Mouse (Mus musculus) lung, postnatal 0 days (tissue): ENCODE data around the gene Hebp2. TPM values are rescaled to one million over a fixed set of nuclear protein-coding genes. Genes with fewer than 3 reads are reported as not detected.
A peak's percentile ranks its signal among the peaks of the same experiment; 100 is the strongest.

Experiments
- ATAC-seq: fragments of 200-750 bp; cut with Nextera tagmentation; 2 replicates; pipeline ENCODE4 v1.8.0; 2017; ENCODE audit warnings: moderate library complexity
- DNase-seq: peaks from one replicate; pipeline ENCODE4 v3.0.0-alpha.2; 2016; ENCODE audit warnings: low spot score
- H3K27ac ChIP-seq: fragments of 300-500 bp; sonication (generic); 2 replicates; pipeline ENCODE4 v1.5.1; 2014; ENCODE audit warnings: antibody characterized with exemption, mild to moderate bottlenecking, low read length, mixed read lengths
- H3K27me3 ChIP-seq: fragments of 300-500 bp; sonication (generic); replicated peaks from 2 replicates; pipeline ENCODE4 v1.6.1; 2014; ENCODE audit warnings: low read length, mixed read lengths; ENCODE audit not compliant: insufficient read depth
- H3K36me3 ChIP-seq: fragments of 300-500 bp; sonication (generic); 2 replicates; pipeline ENCODE4 v1.6.1; 2014; ENCODE audit warnings: low read length, mixed read lengths; ENCODE audit not compliant: insufficient read depth
- H3K4me1 ChIP-seq: fragments of 300-500 bp; sonication (generic); 2 replicates; pipeline ENCODE4 v1.6.1; 2014; ENCODE audit warnings: antibody characterized with exemption, low read depth, low read length, mixed read lengths; ENCODE audit not compliant: insufficient read depth
- H3K4me2 ChIP-seq: fragments of 300-500 bp; sonication (generic); replicated peaks from 2 replicates; pipeline ENCODE4 v1.6.1; 2014; ENCODE audit warnings: low read depth, mild to moderate bottlenecking, low read length, moderate library complexity, mixed read lengths
- H3K4me3 ChIP-seq: fragments of 300-500 bp; sonication (generic); 2 replicates; pipeline ENCODE4 v1.5.1; 2014; ENCODE audit warnings: low read depth, low read length
- H3K9ac ChIP-seq: fragments of 300-500 bp; sonication (generic); replicated peaks from 2 replicates; pipeline ENCODE4 v1.6.1; 2014; ENCODE audit warnings: low read depth, mild to moderate bottlenecking
- H3K9me3 ChIP-seq: fragments of 300-500 bp; sonication (generic); 2 replicates; pipeline ENCODE4 v1.6.1; 2016; ENCODE audit warnings: low read length, mixed read lengths
- CTCF ChIP-seq: IDR thresholded peaks from 2 replicates; pipeline ENCODE4 v1.5.1; 2016; ENCODE audit warnings: antibody characterized with exemption, mild to moderate bottlenecking
- EP300 ChIP-seq: IDR thresholded peaks from 2 replicates; pipeline ENCODE4 v1.6.1; 2016; ENCODE audit warnings: antibody characterized with exemption, mild to moderate bottlenecking, control low read depth
- WGBS: fragments of 180-500 bp; shearing (Covaris S2); extraction: QIAGEN DNeasy Blood & Tissue Kit; methylation state at CpG from one replicate; pipeline ENCODE4 v1.1.7; 2014; 5-methylcytosine and 5-hydroxymethylcytosine counted together
- polyA plus RNA-seq: library from polyadenylated mRNA; unstranded; fragments of >200 nt; fragmentation: Nextera tagmentation; extraction: Ambion mirVana; gene quantifications from 2 replicates; pipeline ENCODE4 v1.2.1, GENCODE M21; 2015

Hebp2 gene
- polyA plus RNA-seq, 1 experiment from 2014 or later: 2.7 TPM

DNA sequence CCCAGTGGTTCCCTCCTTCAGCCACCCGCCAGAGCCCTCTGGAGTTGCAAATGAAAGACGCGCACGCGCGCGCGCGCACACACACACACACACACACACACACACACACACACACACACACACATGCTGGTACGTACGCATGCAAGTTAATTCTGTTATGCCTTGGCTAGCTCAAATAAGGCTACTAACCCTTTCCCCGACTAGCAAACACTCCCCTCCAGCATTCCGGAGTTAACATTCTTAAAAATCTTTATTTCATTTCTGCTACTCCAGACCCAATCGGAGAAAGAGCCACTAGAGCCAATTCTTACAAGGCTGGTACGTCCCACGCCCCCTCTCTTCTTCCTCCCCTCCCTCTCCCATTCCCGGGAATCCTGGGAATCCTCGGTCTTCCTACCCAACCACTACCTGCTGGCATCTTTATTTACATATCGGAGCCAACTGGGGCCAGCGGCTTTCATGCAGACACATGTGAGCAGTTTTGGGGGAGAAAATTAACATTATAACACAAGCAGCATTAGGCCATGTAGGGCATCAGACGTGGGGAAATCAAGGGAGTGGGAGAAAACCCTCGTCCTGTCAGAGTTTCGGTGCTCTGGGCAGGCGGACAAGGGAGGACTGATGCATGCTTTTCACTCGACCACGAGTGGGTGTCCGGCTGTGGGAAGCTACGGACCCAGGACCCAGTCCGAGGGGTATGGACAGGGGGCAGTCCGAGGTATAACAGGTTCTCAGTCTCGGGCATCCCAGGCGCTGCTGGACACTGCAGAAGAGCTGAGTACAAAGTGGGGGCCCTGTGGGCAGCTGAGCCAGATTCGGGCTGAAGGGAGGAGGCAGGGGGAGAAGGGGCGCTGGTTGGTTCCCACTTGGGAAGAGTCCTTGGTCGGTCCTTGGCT, 3.7 kb upstream of the Hebp2 start:
- WGBS: 3% methylated on average over 29 of the region's 35 CpGs
- TF ChIP-seq CTCF (no peak), EP300 (no peak)
- ATAC-seq (0 out of 2 replicates have a peak, but pooled peaks have one; percentile 12), DNase-seq (peak; percentile 46)
- H3K4me1 ChIP-seq: no peaks in the 10 kb centered on the region
- H3K36me3 ChIP-seq: no peaks in the 10 kb centered on the region
- H3K27ac ChIP-seq: no peak overlapping the region
- H3K9me3 ChIP-seq: no peaks in the 10 kb centered on the region
- H3K27me3 ChIP-seq: no peaks in the 10 kb centered on the region
- H3K4me2 ChIP-seq: peak overlapping the region; percentile 67
- no peak overlapping the region for H3K9ac ChIP-seq
- H3K4me3 ChIP-seq: peak overlapping the region; percentile 28

DNA sequence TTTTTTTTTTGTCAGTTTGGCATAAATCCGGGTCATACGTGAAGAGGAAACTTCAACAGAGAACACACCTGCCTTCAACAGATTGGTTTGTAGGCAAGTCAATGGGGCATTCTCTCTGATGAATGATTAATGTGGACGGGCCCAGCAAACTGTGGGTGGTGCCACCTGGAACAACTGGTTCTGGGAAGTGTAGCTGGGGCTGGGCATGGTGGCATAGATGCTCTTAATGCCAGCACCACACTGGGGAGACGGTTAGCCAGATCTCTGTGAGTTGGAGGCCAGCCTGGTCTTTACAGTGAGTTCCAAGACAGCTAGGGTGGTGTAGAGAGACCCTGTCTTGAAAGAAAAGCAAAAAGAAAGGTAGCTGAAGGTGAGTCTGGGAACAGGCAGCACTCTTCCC, 1.5 kb upstream of the Hebp2 start:
- no peak overlapping the region for H3K4me3 ChIP-seq
- H3K9ac ChIP-seq: no peak overlapping the region
- no peaks in the 10 kb centered on the region for H3K9me3 ChIP-seq
- TF ChIP-seq EP300: no peak
- no peak for TF ChIP-seq CTCF
- no peaks in the 10 kb centered on the region for H3K4me1 ChIP-seq
- no peak overlapping the region for H3K4me2 ChIP-seq
- no peak overlapping the region for H3K27ac ChIP-seq
- ATAC-seq: no peak
- WGBS: 65% methylated on average over 4 of the region's 4 CpGs
- no peaks in the 10 kb centered on the region for H3K27me3 ChIP-seq
- no peaks in the 10 kb centered on the region for H3K36me3 ChIP-seq
- DNase-seq: no peak

DNA sequence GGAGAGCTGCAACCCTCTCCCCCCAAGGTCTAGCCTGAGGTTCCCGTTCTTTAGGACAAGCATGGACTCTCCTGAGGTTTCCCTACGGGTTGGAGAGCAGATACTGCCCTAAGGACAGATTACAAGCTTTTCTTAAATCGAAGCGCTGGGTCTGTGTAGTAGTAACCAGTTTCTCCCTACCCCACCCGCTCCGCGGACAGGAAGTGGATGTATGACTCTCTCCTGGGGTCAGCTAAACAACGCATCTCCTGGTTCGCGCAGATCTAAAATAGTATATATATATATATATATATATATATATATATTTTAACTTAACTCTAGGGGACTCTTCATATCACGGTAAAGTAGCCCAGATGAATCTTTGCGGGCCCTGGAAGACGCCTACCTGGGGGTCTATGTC, 567 bp downstream of the Hebp2 start:
- no peak for TF ChIP-seq CTCF
- no peak for TF ChIP-seq EP300

DNA sequence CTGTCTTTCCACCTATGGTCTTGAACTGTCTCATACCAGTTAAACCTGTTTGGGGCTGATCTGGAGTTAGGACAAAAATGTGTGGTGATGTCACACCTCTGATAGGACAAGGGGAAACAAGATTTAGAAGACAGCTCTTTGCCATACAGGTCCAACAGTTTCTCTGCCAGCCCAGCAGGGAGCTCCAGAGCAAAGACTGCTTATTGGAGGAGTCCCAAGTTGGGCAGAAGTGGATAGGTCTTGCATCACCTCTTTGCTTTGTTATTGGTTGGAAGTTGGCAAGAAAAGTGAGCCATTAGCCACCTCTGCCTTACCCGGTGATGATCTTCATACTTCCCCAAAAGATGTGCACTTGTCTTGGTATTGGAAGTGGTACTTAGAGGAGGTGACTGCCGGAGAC, 9.0 kb downstream of the Hebp2 start:
- Histone ChIP-seq H3K4me2 (no peak overlapping the region), H3K4me3 (no peak overlapping the region), H3K4me1 (no peaks in the 10 kb centered on the region), H3K27ac (no peak overlapping the region), H3K36me3 (no peaks in the 10 kb centered on the region; the same call in 1 of the 2 replicates), H3K9ac (no peak overlapping the region), H3K9me3 (no peaks in the 10 kb centered on the region), H3K27me3 (no peaks in the 10 kb centered on the region)
- DNase-seq (peak; percentile 10), ATAC-seq (no peak)
- 81% methylated on average over 2 of the region's 2 CpGs for WGBS
- no peak for TF ChIP-seq EP300
- TF ChIP-seq CTCF: no peak

More for the DNA sequence above, 567 bp downstream of the Hebp2 start:
- 0 out of 2 replicates have a peak, but pooled peaks have one; percentile 15 for ATAC-seq
- H3K9ac ChIP-seq: peak overlapping the region; percentile 43; the same call in 1 of the 2 replicates
- H3K27ac ChIP-seq: no peak overlapping the region
- no peaks in the 10 kb centered on the region for H3K9me3 ChIP-seq
- WGBS: 7% methylated on average over 13 of the region's 13 CpGs
- DNase-seq: no peak
- no peaks in the 10 kb centered on the region for H3K36me3 ChIP-seq
- no peaks in the 10 kb centered on the region for H3K4me1 ChIP-seq
- peak overlapping the region; percentile 54 for H3K4me3 ChIP-seq
- H3K4me2 ChIP-seq: peak overlapping the region; percentile 97
- H3K27me3 ChIP-seq: no peaks in the 10 kb centered on the region

DNA sequence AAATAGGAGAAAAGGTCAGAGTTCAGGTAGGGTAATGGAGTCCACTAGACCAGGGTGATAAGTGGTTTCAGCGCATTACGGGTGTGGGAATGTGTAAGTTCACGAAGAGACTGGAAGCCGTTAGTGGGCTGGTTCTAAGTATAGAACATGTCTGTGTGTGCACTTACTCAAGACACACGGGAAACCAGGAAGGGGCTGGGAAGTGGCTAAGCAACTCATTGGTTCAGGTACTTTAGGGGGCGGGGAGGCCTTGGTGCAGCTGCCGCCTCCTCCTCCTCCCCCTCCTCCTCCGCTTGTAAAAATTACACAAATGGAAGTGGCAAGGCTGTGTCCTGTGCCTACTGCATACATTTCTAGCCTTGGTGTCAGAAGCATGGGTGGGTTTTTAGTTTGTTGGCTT, 13.6 kb downstream of the Hebp2 start:
- DNase-seq (peak; percentile 29), ATAC-seq (peak; percentile 11; the same call in 1 of the 2 replicates)
- 62% methylated on average over 8 of the region's 8 CpGs for WGBS
- H3K36me3 ChIP-seq: peaks cover 4% of the 10 kb centered on the region; the same call in 1 of the 2 replicates
- H3K4me2 ChIP-seq: no peak overlapping the region
- no peak overlapping the region for H3K9ac ChIP-seq
- peaks cover 5% of the 10 kb centered on the region; the same call in 1 of the 2 replicates for H3K4me1 ChIP-seq
- H3K27ac ChIP-seq: no peak overlapping the region
- no peaks in the 10 kb centered on the region for H3K27me3 ChIP-seq
- no peaks in the 10 kb centered on the region for H3K9me3 ChIP-seq
- TF ChIP-seq CTCF (no peak), EP300 (no peak)
- no peak overlapping the region for H3K4me3 ChIP-seq

DNA sequence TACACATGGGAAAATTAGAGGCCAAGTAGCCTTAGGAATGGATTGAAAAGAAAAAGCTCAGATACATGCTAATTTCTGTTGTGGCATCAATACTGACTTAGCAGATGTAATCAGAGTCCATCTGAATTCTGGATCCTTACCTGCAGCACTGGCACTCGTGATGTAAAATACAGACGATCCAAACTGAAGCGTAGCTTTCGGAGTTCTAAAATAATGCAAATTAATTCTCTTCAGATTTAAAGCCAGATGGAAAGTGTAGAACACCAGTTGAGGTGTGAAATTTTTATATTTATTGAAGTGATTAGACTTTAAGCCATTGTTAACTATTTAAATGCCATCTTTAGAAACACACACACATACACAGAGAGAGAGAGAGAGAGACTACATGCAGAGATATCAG, 15.7 kb downstream of the Hebp2 start:
- Histone ChIP-seq H3K9ac (no peak overlapping the region), H3K4me1 (peaks cover 5% of the 10 kb centered on the region; the same call in 1 of the 2 replicates), H3K4me2 (no peak overlapping the region), H3K4me3 (no peak overlapping the region), H3K27ac (no peak overlapping the region), H3K36me3 (peaks cover 4% of the 10 kb centered on the region; the same call in 1 of the 2 replicates), H3K9me3 (no peaks in the 10 kb centered on the region), H3K27me3 (no peaks in the 10 kb centered on the region)
- ATAC-seq (no peak), DNase-seq (no peak)
- 95% methylated on average over 4 of the region's 4 CpGs for WGBS
- TF ChIP-seq CTCF: no peak
- no peak for TF ChIP-seq EP300
